Mouse (Mus musculus): Measurements from ENCODE around the gene Trim65.

DNA sequence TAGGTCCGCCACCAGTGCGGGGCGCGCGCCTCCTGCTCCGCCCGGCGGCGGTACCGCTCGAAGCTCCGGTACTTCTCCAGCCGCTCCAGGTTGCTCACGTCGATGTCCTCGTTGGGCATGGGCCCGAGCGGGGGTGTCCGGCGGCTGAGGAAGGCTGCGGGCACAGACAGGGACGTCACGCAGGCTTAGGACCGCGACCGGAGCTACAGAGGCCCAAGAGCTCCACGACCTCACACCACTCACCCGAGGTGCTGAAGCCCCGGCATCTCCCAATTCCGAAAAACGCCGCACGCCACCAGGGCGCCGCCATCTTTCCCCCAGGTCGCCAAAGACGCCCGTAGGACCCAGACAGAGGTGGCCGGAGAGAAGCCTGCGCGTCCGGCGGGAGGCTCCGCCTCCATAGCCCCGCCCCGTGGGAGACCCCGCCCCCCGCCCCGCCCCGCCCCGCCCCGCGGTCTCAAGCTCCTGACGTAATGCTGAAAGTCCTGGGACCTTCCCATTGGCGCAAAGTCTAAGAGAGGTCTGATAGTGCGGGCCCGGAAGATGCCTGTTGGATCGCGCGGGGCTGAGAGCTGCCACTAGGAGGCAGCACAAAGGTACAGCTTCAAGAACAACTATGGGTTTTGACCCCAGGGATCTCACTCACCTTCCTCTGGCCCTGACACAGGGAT is 7.7 kb upstream of the Trim65 start, which contains the start of gene Mrpl38:
- TF ChIP-seq EP300 (IDR thresholded peaks at IDR 0.05; ENCODE audit: low read depth), result no peak
- TF ChIP-seq CTCF (IDR thresholded peaks at IDR 0.05; ENCODE audit: low read depth), result peak; percentile 93
